Mouse (Mus musculus) cerebellum, postnatal 10 days (tissue): ENCODE data around the gene Klhl4.
A peak's percentile ranks its signal among the peaks of the same experiment; 100 is the strongest.

Experiments used
- DNase-seq, 2 experiments: peaks; one replicate each; pipeline ENCODE4 v3.0.0; 2021; ENCODE audit warnings: mixed read lengths in 2 of 2

Klhl4 gene

DNA sequence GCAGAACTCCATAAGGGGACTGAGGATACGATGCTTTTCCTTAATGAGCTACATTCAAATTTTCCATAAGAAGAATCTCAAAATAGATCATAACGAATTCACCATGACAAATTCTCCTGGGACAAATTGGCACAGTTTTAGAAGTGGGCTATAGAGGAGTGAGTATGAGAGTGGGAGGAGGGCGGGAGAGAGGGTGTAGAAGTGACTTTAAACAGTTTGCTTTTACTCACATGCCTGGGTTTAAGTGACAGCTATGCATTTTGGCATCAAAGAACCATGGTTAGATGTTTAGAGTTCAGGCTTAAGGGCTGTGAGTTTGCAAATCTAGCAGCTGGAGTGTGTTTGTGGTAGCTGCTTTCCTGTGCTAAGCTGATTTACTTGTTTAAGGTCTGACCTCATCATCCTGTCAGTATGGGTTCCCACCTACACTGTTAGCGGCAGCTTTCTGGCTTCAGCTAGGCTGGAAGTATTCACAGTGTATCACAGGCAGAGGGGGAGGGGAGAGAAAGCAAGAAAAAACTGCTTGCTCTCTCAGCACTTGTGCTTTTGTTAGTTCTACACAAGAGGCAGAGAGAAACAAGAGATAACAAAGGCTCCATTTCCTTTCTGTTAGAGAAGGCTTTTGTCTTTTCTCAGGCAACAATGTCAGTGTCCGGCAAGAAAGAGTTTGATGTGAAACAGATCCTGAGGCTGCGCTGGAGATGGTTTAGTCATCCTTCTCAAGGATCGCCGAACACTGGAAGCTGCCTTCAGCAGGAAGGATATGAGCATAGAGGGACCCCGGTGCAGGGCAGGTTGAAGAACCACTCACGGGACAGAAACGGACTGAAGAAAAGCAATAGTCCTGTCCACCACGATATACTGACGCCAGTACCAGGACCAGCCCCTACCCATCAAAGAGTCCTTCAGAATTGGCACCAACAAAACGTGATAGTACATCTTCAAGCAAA is at the start of gene Klhl4:
Gene Klhl4 (plus strand): TSS at position 552 of the 950 bp plus-strand sequence.
- peak; percentile 26 to 31 for DNase-seq

DNA sequence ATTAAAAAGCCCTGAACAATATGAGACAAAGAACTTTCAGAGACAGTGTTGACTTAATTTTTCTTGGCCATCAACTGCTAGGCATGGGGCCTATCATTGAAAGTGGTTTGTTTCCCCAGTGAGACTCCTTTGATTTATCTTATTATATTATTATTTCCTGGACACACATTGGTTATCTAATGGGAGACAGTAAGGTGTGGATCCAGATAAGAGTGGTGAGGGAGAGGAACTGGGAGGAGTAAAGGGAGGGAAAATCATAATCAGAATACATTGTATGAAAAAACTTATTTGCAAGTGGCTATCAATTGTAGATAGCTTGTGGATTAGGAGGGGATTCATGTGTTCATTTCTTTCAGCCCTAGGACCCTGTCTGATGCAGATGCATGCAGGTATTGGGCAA is 10.0 kb downstream of the Klhl4 start:
- DNase-seq: no peak

DNA sequence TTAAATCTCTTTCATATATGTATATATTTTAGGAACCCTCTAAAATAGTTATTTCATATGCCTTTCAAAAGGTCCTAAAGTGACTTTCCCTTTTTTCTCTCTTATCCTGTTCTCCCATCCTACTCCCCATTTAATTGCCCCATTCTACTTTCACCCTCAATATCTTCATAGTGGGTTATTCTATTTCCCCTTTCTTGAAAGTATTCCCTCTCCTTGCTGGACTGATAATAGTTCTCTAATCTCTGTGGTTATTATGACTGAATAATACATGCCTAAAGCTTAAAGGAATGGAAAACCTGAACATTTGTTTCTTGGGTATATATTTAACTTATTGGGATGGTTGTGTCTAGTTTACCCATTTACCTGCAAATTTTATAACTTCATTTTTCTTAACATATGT is 12.6 kb downstream of the Klhl4 start:
- DNase-seq: no peak

DNA sequence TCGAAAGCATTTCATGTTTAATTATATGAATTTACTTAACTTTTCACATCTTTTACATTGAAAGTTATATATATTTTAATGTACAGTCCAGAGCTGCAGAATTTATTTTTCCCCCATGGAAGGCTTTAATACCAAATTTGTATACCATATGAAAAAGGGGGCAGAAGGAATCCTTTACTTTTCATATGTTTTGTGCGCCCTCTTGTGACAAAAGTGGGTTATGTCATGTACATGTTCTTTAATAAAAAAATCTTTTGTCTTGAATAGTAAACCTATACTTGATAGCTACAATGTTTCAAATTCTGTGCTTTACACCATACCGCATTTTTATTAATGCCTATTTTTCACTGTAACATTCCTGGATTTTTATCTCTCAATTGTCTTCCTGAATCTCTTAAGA is 84.0 kb downstream of the Klhl4 start:
- DNase-seq: peak; percentile 26 to 37

DNA sequence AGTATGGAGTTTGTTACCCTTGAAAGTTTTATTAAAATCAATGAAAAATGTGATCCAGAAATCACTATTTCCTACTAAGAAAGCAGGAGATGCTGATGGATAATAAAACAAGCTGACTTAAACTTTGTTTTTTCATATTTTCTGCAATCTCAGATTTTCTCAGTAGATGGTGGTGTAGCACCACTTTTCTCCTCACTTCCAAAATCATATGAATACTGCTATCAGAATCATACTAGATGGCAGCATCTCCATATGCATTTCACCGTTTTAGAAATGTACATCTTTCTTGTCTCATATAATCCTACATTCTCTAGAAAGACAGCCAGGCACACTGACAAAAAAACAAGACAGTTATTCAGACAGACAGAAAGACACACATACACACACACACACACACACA is 108.2 kb downstream of the Klhl4 start:
- DNase-seq: peak in 1 of 2 experiments; percentile 1
